Mouse (Mus musculus) liver, postnatal 0 days (tissue): ENCODE results near the gene Timm29. TPM values are rescaled to one million over a fixed set of nuclear protein-coding genes. Genes with fewer than 3 reads are reported as not detected.
"Not testable (repeated sequence)": the region's sequence is repeated elsewhere in the genome, so short reads cannot be mapped to it uniquely, and the experiment has no call there.

Experiments used
- ATAC-seq: fragments of 200-750 bp; cut with Nextera tagmentation; 2 replicates; pipeline ENCODE4 v1.8.0; 2017; ENCODE audit warnings: mild to moderate bottlenecking, moderate library complexity
- DNase-seq: peaks from one replicate; pipeline ENCODE4 v3.0.0-alpha.2; 2016
- H3K27ac ChIP-seq: fragments of 300-500 bp; sonication (generic); 2 replicates; pipeline ENCODE4 v1.5.1; 2014; ENCODE audit warnings: antibody characterized with exemption, moderate library complexity, mild to moderate bottlenecking, low read depth
- H3K27me3 ChIP-seq: fragments of 300-500 bp; sonication (generic); 2 replicates; pipeline ENCODE4 v1.6.1; 2014; ENCODE audit warnings: low read length, control low read depth, mixed read lengths; ENCODE audit not compliant: insufficient read depth
- H3K36me3 ChIP-seq: fragments of 300-500 bp; sonication (generic); replicated peaks from 2 replicates; pipeline ENCODE4 v1.6.1; 2014; ENCODE audit warnings: mild to moderate bottlenecking, control low read depth, low read length, moderate library complexity, mixed read lengths; ENCODE audit not compliant: insufficient read depth
- H3K4me1 ChIP-seq: fragments of 300-500 bp; sonication (generic); 2 replicates; pipeline ENCODE4 v1.6.1; 2014; ENCODE audit warnings: antibody characterized with exemption, mild to moderate bottlenecking, control low read depth; ENCODE audit not compliant: insufficient read depth
- H3K4me2 ChIP-seq: fragments of 300-500 bp; sonication (generic); 2 replicates; pipeline ENCODE4 v1.6.1; 2014; ENCODE audit warnings: low read depth, mild to moderate bottlenecking, low read length, moderate library complexity, mixed read lengths
- H3K4me3 ChIP-seq: fragments of 300-500 bp; sonication (generic); 2 replicates; pipeline ENCODE4 v1.5.1; 2014; ENCODE audit warnings: low read depth, low read length
- H3K9ac ChIP-seq: fragments of 300-500 bp; sonication (generic); replicated peaks from 2 replicates; pipeline ENCODE4 v1.6.1; 2014; ENCODE audit warnings: mild to moderate bottlenecking, moderate library complexity
- H3K9me3 ChIP-seq: fragments of 300-500 bp; sonication (generic); 2 replicates; pipeline ENCODE4 v1.6.1; 2016; ENCODE audit warnings: mild to moderate bottlenecking, control low read depth, low read length, mixed read lengths
- CTCF ChIP-seq: sonication (generic); IDR thresholded peaks from 2 replicates; pipeline ENCODE4 v1.5.1; 2016; ENCODE audit warnings: antibody characterized with exemption, low read depth
- EP300 ChIP-seq: IDR thresholded peaks from 2 replicates; pipeline ENCODE4 v1.6.1; 2016; ENCODE audit warnings: antibody characterized with exemption, low read depth, mild to moderate bottlenecking
- WGBS: fragments of 180-500 bp; shearing (Covaris S2); extraction: QIAGEN DNeasy Blood & Tissue Kit; methylation state at CpG from one replicate; pipeline ENCODE4 v1.1.7; 2014; ENCODE audit not compliant: insufficient replicate concordance; 5-methylcytosine and 5-hydroxymethylcytosine counted together
- polyA plus RNA-seq: library from polyadenylated mRNA; unstranded; fragments of >200 nt; fragmentation: Nextera tagmentation; extraction: Ambion mirVana; gene quantifications from 2 replicates; pipeline ENCODE4 v1.2.1, GENCODE M21; 2015

Gene Timm29
- polyA plus RNA-seq, 1 experiment from 2014 or later = 12.5 TPM

- peaks cover 52% of the 10 kb centered on the region for H3K36me3 ChIP-seq
- no peak overlapping the region for H3K27ac ChIP-seq
- 93% methylated on average over 5 of the region's 5 CpGs for WGBS
Measured at GRCm38 (mm10) chr9:21589538-21589937, 3.0 kb upstream of the Timm29 start.

GRCm38 (mm10) chr9:21591127-21591830 is 1.2 kb upstream of the Timm29 start:
- DNase-seq (no peak), ATAC-seq (no peak)
- 80% methylated on average over 6 of the region's 6 CpGs for WGBS
- H3K27ac ChIP-seq = no peak overlapping the region
- peaks cover 36% of the 10 kb centered on the region for H3K36me3 ChIP-seq
- H3K4me1 ChIP-seq = peaks cover 16% of the 10 kb centered on the region
- H3K27me3 ChIP-seq = no peaks in the 10 kb centered on the region
- H3K9ac ChIP-seq = no peak overlapping the region
- H3K4me3 ChIP-seq = no peak overlapping the region
- no peak for TF ChIP-seq EP300
- no peak for TF ChIP-seq CTCF
- H3K9me3 ChIP-seq = no peaks in the 10 kb centered on the region
- H3K4me2 ChIP-seq = no peak overlapping the region

More at GRCm38 (mm10) chr9:21589538-21589937, 3.0 kb upstream of the Timm29 start:
- no peak for DNase-seq
- TF ChIP-seq CTCF (no peak), EP300 (no peak)
- Histone ChIP-seq H3K4me1 (peaks cover 16% of the 10 kb centered on the region), H3K9me3 (no peaks in the 10 kb centered on the region), H3K4me2 (no peak overlapping the region), H3K9ac (no peak overlapping the region), H3K27me3 (no peaks in the 10 kb centered on the region), H3K4me3 (no peak overlapping the region)
- no peak for ATAC-seq

GRCm38 (mm10) chr9:21591831-21592702 is 455 bp upstream of the Timm29 start:
- TF ChIP-seq CTCF (no peak), EP300 (no peak)
- Histone ChIP-seq H3K9me3 (no peaks in the 10 kb centered on the region), H3K4me3 (peak overlapping the region; percentile 78), H3K36me3 (peaks cover 31% of the 10 kb centered on the region), H3K27ac (peak overlapping the region; percentile 80), H3K4me2 (peak overlapping the region; percentile 92), H3K4me1 (peaks cover 16% of the 10 kb centered on the region), H3K9ac (peak overlapping the region; percentile 85), H3K27me3 (no peaks in the 10 kb centered on the region)
- ATAC-seq = peak; percentile 63
- no peak for DNase-seq
- 17% methylated on average over 17 of the region's 17 CpGs for WGBS

GRCm38 (mm10) chr9:21593122-21593721 is 700 bp downstream of the Timm29 start:
- 1% methylated on average over 62 of the region's 69 CpGs for WGBS
- Histone ChIP-seq H3K4me2 (peak overlapping the region; percentile 92), H3K27me3 (no peaks in the 10 kb centered on the region), H3K27ac (peak overlapping the region; percentile 80), H3K9me3 (no peaks in the 10 kb centered on the region), H3K36me3 (peaks cover 19% of the 10 kb centered on the region), H3K4me1 (peaks cover 16% of the 10 kb centered on the region), H3K4me3 (peak overlapping the region; percentile 78), H3K9ac (peak overlapping the region; percentile 85)
- ATAC-seq (peak; percentile 72), DNase-seq (peak; percentile 62)
- TF ChIP-seq CTCF = no peak
- no peak for TF ChIP-seq EP300

GRCm38 (mm10) chr9:21594350-21594749 is 1.8 kb downstream of the Timm29 start:
- not testable (repeated sequence) for ATAC-seq, H3K27me3 ChIP-seq, DNase-seq, H3K9me3 ChIP-seq, H3K36me3 ChIP-seq, H3K27ac ChIP-seq
- peak overlapping the region; percentile 78; the same call in 1 of the 2 replicates for H3K4me3 ChIP-seq
- H3K4me1 ChIP-seq = peaks cover 16% of the 10 kb centered on the region
- peak overlapping the region; percentile 92 for H3K4me2 ChIP-seq
- 0 out of 2 replicates have a peak overlapping the region, but pooled peaks have one; percentile 85 for H3K9ac ChIP-seq
- WGBS = 80% methylated on average over 8 of the region's 8 CpGs

GRCm38 (mm10) chr9:21594838-21595237 is 2.3 kb downstream of the Timm29 start:
- TF ChIP-seq CTCF (no peak), EP300 (no peak)
- DNase-seq (no peak), ATAC-seq (no peak)
- H3K27me3 ChIP-seq = no peaks in the 10 kb centered on the region
- no peaks in the 10 kb centered on the region for H3K9me3 ChIP-seq
- no peak overlapping the region for H3K4me2 ChIP-seq
- no peak overlapping the region for H3K9ac ChIP-seq
- no peak overlapping the region for H3K27ac ChIP-seq
- H3K4me1 ChIP-seq = peaks cover 16% of the 10 kb centered on the region
- H3K36me3 ChIP-seq = peaks cover 4% of the 10 kb centered on the region
- no peak overlapping the region for H3K4me3 ChIP-seq
- WGBS = 64% methylated on average over 2 of the region's 2 CpGs
